Mouse (Mus musculus): Measurements from ENCODE around the gene Ppp1r14a.

DNA sequence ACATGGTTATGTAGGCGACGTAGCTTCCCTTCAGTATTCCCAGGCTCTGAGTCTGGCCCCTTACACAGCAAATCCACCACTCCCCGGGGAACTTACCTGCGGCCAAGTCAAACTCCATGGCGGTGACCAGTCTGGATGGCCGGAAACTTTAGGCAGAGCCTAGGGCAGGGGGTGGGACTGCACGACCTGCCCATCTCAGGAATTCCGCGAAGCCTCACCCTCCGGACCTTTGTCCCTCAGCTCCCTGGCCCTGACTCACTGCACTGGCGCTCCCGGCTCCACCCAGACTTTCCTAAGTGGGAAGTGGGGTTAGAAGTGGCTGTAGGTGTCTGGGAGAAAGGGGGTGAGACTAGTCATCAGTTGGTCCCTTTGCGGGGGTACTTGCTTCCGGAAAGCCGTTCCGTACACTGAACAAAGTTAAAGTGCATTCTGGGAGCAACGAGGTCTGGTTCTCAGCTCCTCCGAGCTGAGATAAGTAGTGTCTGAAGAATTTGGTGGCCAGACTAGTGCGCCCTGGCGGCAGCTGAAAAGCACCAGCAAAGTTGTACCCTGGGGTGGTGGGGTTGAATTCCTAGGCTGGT lies 40.8 kb upstream of the Ppp1r14a start, which contains the start of gene 2200002D01Rik:
- TF ChIP-seq CTCF (IDR thresholded peaks at IDR 0.05; ENCODE audit: low read depth, low read length), result no peak
- no peak for TF ChIP-seq POLR2A (IDR thresholded peaks at IDR 0.05; ENCODE audit: insufficient read depth, low read length)
